8 mouse cellular contexts compared by ENCODE assay signal in the genomic region with DNA sequence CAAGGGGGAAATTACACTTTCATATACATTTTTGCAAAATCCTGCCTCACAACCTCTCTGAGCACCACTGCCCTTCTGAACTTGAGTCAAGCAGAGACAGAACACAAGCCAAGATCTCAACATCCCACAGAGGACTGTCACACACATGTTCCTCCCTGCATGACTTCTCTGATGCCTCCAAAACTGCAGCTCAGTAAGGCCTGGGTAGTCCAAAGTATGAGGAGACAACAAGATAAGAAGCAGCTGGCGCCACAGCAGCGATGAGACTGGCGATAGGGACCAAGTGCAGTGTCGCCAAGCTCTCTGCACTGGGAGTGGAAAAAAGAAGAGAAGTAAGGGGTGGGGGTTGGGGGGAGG. TPM values are rescaled to one million over a fixed set of nuclear protein-coding genes. Genes with fewer than 3 reads are reported as not detected.
DNase-seq lines count a peak whose midpoint lies in the region; ATAC-seq and TF ChIP-seq lines count a peak whose summit lies in the region.

No protein-coding gene starts in this region.

- H3K9me3 ChIP-seq in forebrain, embryonic 15.5 days, result no peaks in the 10 kb centered on the region
- H3K9me3 ChIP-seq in limb, embryonic 14.5 days (ENCODE audit: control insufficient read depth, low read length), result no peaks in the 10 kb centered on the region
- H3K9me3 ChIP-seq in midbrain, embryonic 13.5 days, result no peaks in the 10 kb centered on the region

- peaks cover 5% of the 10 kb centered on the region for H3K4me1 ChIP-seq in bone marrow, adult 2 months (ENCODE audit: control insufficient read depth, insufficient read depth, low read length)
- H3K4me1 ChIP-seq in forebrain, embryonic 15.5 days, result peaks cover 19% of the 10 kb centered on the region
- peaks cover 3% of the 10 kb centered on the region; the same call in 1 of the 2 replicates for H3K4me1 ChIP-seq in limb, embryonic 14.5 days (ENCODE audit: control insufficient read depth, insufficient read depth, low read length)
- H3K4me1 ChIP-seq in midbrain, embryonic 13.5 days (replicated peaks), result peaks cover 13% of the 10 kb centered on the region

- H3K4me2 ChIP-seq in forebrain, embryonic 15.5 days (replicated peaks), result peak overlapping the region; percentile 66
- H3K4me2 ChIP-seq in limb, embryonic 14.5 days (replicated peaks; ENCODE audit: low read depth, low read length, severe bottlenecking), result peak overlapping the region; percentile 85
- peak overlapping the region; percentile 79 for H3K4me2 ChIP-seq in midbrain, embryonic 13.5 days (replicated peaks)

- peak overlapping the region; percentile 58 for H3K9ac ChIP-seq in forebrain, embryonic 15.5 days (replicated peaks)
- peak overlapping the region; percentile 70 for H3K9ac ChIP-seq in limb, embryonic 14.5 days (ENCODE audit: low read depth, low read length, severe bottlenecking)
- peak overlapping the region; percentile 84 for H3K9ac ChIP-seq in midbrain, embryonic 13.5 days (replicated peaks)

- no peak overlapping the region; the same call in 1 of the 2 replicates for H3K27ac ChIP-seq in bone marrow, adult 2 months (ENCODE audit: control insufficient read depth, insufficient read depth, low read depth, low read length, poor library complexity)
- peak overlapping the region; percentile 90 for H3K27ac ChIP-seq in forebrain, embryonic 15.5 days (replicated peaks)
- H3K27ac ChIP-seq in limb, embryonic 14.5 days (replicated peaks; ENCODE audit: low read depth, low read length), result no peak overlapping the region
- H3K27ac ChIP-seq in midbrain, embryonic 13.5 days, result peak overlapping the region; percentile 90

- TF ChIP-seq POLR2A in bone marrow, adult 2 months (IDR thresholded peaks at IDR 0.05; ENCODE audit: borderline replicate concordance, control insufficient read depth, low read depth, low read length), result no peak
- no peak for TF ChIP-seq POLR2A in limb, embryonic 14.5 days (IDR thresholded peaks at IDR 0.05; ENCODE audit: borderline replicate concordance, extremely low read depth, insufficient read depth, insufficient read length)

- peak; percentile 13 for DNase-seq in spleen, adult 12 weeks (ENCODE audit: low spot score)
- DNase-seq in spleen, adult 18-20 months, result no peak
- no peak for DNase-seq in limb, embryonic 14.5 days (ENCODE audit: low spot score)
- DNase-seq in adrenal gland, adult 18-20 months (ENCODE audit: low spot score in 2 of 2), result no peak
- no peak for DNase-seq in gastrocnemius, adult 18-20 months (ENCODE audit: low spot score)

- ATAC-seq in forebrain, embryonic 15.5 days (replicated peaks), result no peak; the same call in 1 of the 2 replicates
- no peak for ATAC-seq in limb, embryonic 14.5 days (ENCODE audit: low FRiP score, low read depth)
- no peak for ATAC-seq in midbrain, embryonic 13.5 days

- peak overlapping the region; percentile 74 for H3K4me3 ChIP-seq in bone marrow, adult 2 months (replicated peaks; ENCODE audit: control insufficient read depth, low read depth, low read length)
- H3K4me3 ChIP-seq in forebrain, embryonic 15.5 days, result peak overlapping the region; percentile 52
- H3K4me3 ChIP-seq in limb, embryonic 14.5 days (replicated peaks; ENCODE audit: low read length), result peak overlapping the region; percentile 73
- H3K4me3 ChIP-seq in midbrain, embryonic 13.5 days (replicated peaks), result peak overlapping the region; percentile 78

- no peaks in the 10 kb centered on the region for H3K27me3 ChIP-seq in forebrain, embryonic 15.5 days
- no peaks in the 10 kb centered on the region for H3K27me3 ChIP-seq in limb, embryonic 14.5 days (ENCODE audit: control insufficient read depth, insufficient read depth, low read length)
- no peaks in the 10 kb centered on the region for H3K27me3 ChIP-seq in midbrain, embryonic 13.5 days

- no peak for TF ChIP-seq CTCF in bone marrow, adult 2 months (IDR thresholded peaks at IDR 0.05; ENCODE audit: control insufficient read depth, insufficient read depth, low read length)

- H3K36me3 ChIP-seq in forebrain, embryonic 15.5 days, result peaks cover 2% of the 10 kb centered on the region
- no peaks in the 10 kb centered on the region for H3K36me3 ChIP-seq in limb, embryonic 14.5 days (ENCODE audit: control insufficient read depth, insufficient read depth, low read length)
- H3K36me3 ChIP-seq in midbrain, embryonic 13.5 days, result peaks cover 10% of the 10 kb centered on the region

- 0% methylated on average over 4 of the region's 4 CpGs for WGBS in bone marrow, adult 2 months
- WGBS in forebrain, embryonic 15.5 days, result 0% methylated on average over 4 of the region's 4 CpGs
- 3% methylated on average over 4 of the region's 4 CpGs for WGBS in limb, embryonic 14.5 days
- WGBS in midbrain, embryonic 13.5 days, result 0% methylated on average over 4 of the region's 4 CpGs

RNA-seq across cellular contexts. Expression of gene Nxpe3, which starts 0.6 kb away (rescaled TPM):
- polyA plus RNA-seq in bone marrow, adult 2 months (2011; ENCODE audit: insufficient read depth, insufficient read length, low replicate concordance, missing spikeins), result 2.1 and 3.2 TPM in 2 replicates
- polyA plus RNA-seq in forebrain, embryonic 15.5 days (2015; fragmentation: Nextera tagmentation; extraction: Ambion mirVana), result 1.3 and 1.5 TPM in 2 replicates
- polyA plus RNA-seq in limb, embryonic 14.5 days (2012; rRNA removed), result 1.2 and 1.3 TPM in 2 replicates
- polyA plus RNA-seq in limb, embryonic 14.5 days (2014; fragmentation: Nextera tagmentation; extraction: Ambion mirVana), result 0.55 TPM in 2 replicates
- 1.1 and 1.5 TPM in 2 replicates for polyA plus RNA-seq in midbrain, embryonic 13.5 days (2015; fragmentation: Nextera tagmentation; extraction: Ambion mirVana)
- total RNA-seq in adrenal gland, adult 18-20 months (2021), result 1 to 10 TPM; 1.4 to 1.6 TPM
- total RNA-seq in gastrocnemius, adult 18-20 months (2021), result under 1 TPM; 0.25 to 0.38 TPM

RNA-seq across cellular contexts. Expression of gene Cep97, which starts 40.1 kb away (rescaled TPM):
- 6.4 and 6.6 TPM in 2 replicates for polyA plus RNA-seq in bone marrow, adult 2 months (2011; ENCODE audit: insufficient read depth, insufficient read length, low replicate concordance, missing spikeins)
- 16.3 and 17.8 TPM in 2 replicates for polyA plus RNA-seq in forebrain, embryonic 15.5 days (2015; fragmentation: Nextera tagmentation; extraction: Ambion mirVana)
- 7.0 and 7.4 TPM in 2 replicates for polyA plus RNA-seq in limb, embryonic 14.5 days (2012; rRNA removed)
- polyA plus RNA-seq in limb, embryonic 14.5 days (2014; fragmentation: Nextera tagmentation; extraction: Ambion mirVana), result 8.0 and 9.1 TPM in 2 replicates
- 17.2 and 17.8 TPM in 2 replicates for polyA plus RNA-seq in midbrain, embryonic 13.5 days (2015; fragmentation: Nextera tagmentation; extraction: Ambion mirVana)
- total RNA-seq in adrenal gland, adult 18-20 months (2021), result 1 to 10 TPM; 7.1 to 7.6 TPM
- total RNA-seq in gastrocnemius, adult 18-20 months (2021), result 1 to 10 TPM; 5.9 to 6.4 TPM

RNA-seq across cellular contexts. Expression of gene Nfkbiz, which starts 55.8 kb away (rescaled TPM):
- polyA plus RNA-seq in bone marrow, adult 2 months (2011; ENCODE audit: insufficient read depth, insufficient read length, low replicate concordance, missing spikeins), result 3.9 and 8.6 TPM in 2 replicates
- 1.2 and 1.4 TPM in 2 replicates for polyA plus RNA-seq in forebrain, embryonic 15.5 days (2015; fragmentation: Nextera tagmentation; extraction: Ambion mirVana)
- polyA plus RNA-seq in limb, embryonic 14.5 days (2012; rRNA removed), result 9.2 and 10.0 TPM in 2 replicates
- 5.0 and 5.3 TPM in 2 replicates for polyA plus RNA-seq in limb, embryonic 14.5 days (2014; fragmentation: Nextera tagmentation; extraction: Ambion mirVana)
- 0.89 and 0.98 TPM in 2 replicates for polyA plus RNA-seq in midbrain, embryonic 13.5 days (2015; fragmentation: Nextera tagmentation; extraction: Ambion mirVana)
- 1 to 10 TPM; 4.2 to 6.2 TPM for total RNA-seq in adrenal gland, adult 18-20 months (2021)
- total RNA-seq in gastrocnemius, adult 18-20 months (2021), result 1 to 10 TPM in 1 of 2 experiments, under 1 TPM in 1; 0.75 to 1.3 TPM

Comparison
In these comparisons a context has a peak if more than half of its experiments do, and no peak if none do; other contexts are left out.
1. H3K27ac ChIP-seq: peak in forebrain, embryonic 15.5 days (single experiment) and midbrain, embryonic 13.5 days (single experiment); none in bone marrow, adult 2 months (single experiment) and limb, embryonic 14.5 days (single experiment).
2. Peak in every context shown above with its lines, with median percentiles within 50 percentile points of each other: H3K4me3 ChIP-seq, H3K4me2 ChIP-seq and H3K9ac ChIP-seq.